Mouse (Mus musculus) limb, embryonic 11.5 days (tissue): Measurements from ENCODE around the gene Gpn3. TPM values are rescaled to one million over a fixed set of nuclear protein-coding genes. Genes with fewer than 3 reads are reported as not detected.
A peak's percentile ranks its signal among the peaks of the same experiment; 100 is the strongest.

Experiments
- ATAC-seq: fragments of 200-750 bp; cut with Nextera tagmentation; 2 replicates; pipeline ENCODE4 v1.8.0; 2017; ENCODE audit warnings: low read depth; ENCODE audit not compliant: insufficient number of reproducible peaks, low FRiP score, low TSS enrichment
- DNase-seq: peaks from one replicate; pipeline ENCODE4 v3.0.0-alpha.2; 2015; ENCODE audit warnings: low spot score
- H3K27ac ChIP-seq: fragments of 300-500 bp; sonication (generic); replicated peaks from 2 replicates; pipeline ENCODE4 v1.5.1; 2014; ENCODE audit warnings: low read depth, mild to moderate bottlenecking, low read length
- H3K27me3 ChIP-seq: fragments of 300-500 bp; sonication (generic); 2 replicates; pipeline ENCODE4 v1.6.1; 2014; ENCODE audit warnings: mild to moderate bottlenecking, low read length, mixed read lengths; ENCODE audit not compliant: control insufficient read depth, insufficient read depth
- H3K36me3 ChIP-seq: fragments of 300-500 bp; sonication (generic); 2 replicates; pipeline ENCODE4 v1.6.1; 2014; ENCODE audit warnings: mild to moderate bottlenecking, low read length, moderate library complexity, mixed read lengths; ENCODE audit not compliant: control insufficient read depth, insufficient read depth
- H3K4me1 ChIP-seq: fragments of 300-500 bp; sonication (generic); 2 replicates; pipeline ENCODE4 v1.6.1; 2014; ENCODE audit warnings: low read length, mixed read lengths; ENCODE audit not compliant: control insufficient read depth, insufficient read depth
- H3K4me2 ChIP-seq: fragments of 300-500 bp; sonication (generic); 2 replicates; pipeline ENCODE4 v1.6.1; 2014; ENCODE audit warnings: low read depth, mild to moderate bottlenecking, moderate library complexity; ENCODE audit not compliant: severe bottlenecking
- H3K4me3 ChIP-seq: fragments of 300-500 bp; sonication (generic); 2 replicates; pipeline ENCODE4 v1.5.1; 2014; ENCODE audit warnings: low read depth, low read length
- H3K9ac ChIP-seq: fragments of 300-500 bp; sonication (generic); 2 replicates; pipeline ENCODE4 v1.6.1; 2014; ENCODE audit warnings: mild to moderate bottlenecking, low read length
- H3K9me3 ChIP-seq: fragments of 300-500 bp; sonication (generic); 2 replicates; pipeline ENCODE4 v1.6.1; 2016; ENCODE audit warnings: low read length; ENCODE audit not compliant: control insufficient read depth
- WGBS: fragments of 180-500 bp; shearing (Covaris S2); extraction: QIAGEN DNeasy Blood & Tissue Kit; methylation state at CpG from one replicate; pipeline ENCODE4 v1.1.7; 2014; 5-methylcytosine and 5-hydroxymethylcytosine counted together
- polyA plus RNA-seq: library from polyadenylated mRNA; unstranded; fragments of >200 nt; fragmentation: Nextera tagmentation; extraction: Ambion mirVana; gene quantifications from 2 replicates; pipeline ENCODE4 v1.2.1, GENCODE M21; 2014

Gpn3 gene
- polyA plus RNA-seq, 1 experiment from 2014 or later: 89.3 TPM

DNA sequence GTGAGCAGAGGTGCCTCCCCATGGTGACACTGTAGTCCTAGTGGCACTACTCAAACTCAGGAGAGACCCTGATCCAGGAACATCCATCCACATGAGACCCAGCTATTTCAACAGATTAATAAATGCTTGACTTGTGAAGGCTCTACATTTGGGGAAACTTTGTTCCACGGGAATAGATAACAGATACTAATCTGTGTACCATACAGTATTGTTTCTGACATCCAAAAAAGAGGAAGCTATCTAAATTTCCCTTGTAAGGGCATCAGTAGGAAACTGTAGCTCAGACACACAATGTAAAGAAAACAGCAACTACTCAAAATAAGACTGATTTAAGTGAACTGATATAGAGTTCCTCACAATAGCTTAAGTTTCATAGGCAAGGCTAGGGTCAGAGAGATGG, 28.8 kb upstream of the Gpn3 start:
- Histone ChIP-seq H3K27me3 (no peaks in the 10 kb centered on the region), H3K4me3 (no peak overlapping the region), H3K4me2 (no peak overlapping the region), H3K9me3 (no peaks in the 10 kb centered on the region), H3K9ac (no peak overlapping the region), H3K36me3 (no peaks in the 10 kb centered on the region), H3K27ac (no peak overlapping the region), H3K4me1 (no peaks in the 10 kb centered on the region)
- DNase-seq: no peak
- no peak for ATAC-seq
- WGBS: 89% methylated on average over 1 of the region's 1 CpGs

DNA sequence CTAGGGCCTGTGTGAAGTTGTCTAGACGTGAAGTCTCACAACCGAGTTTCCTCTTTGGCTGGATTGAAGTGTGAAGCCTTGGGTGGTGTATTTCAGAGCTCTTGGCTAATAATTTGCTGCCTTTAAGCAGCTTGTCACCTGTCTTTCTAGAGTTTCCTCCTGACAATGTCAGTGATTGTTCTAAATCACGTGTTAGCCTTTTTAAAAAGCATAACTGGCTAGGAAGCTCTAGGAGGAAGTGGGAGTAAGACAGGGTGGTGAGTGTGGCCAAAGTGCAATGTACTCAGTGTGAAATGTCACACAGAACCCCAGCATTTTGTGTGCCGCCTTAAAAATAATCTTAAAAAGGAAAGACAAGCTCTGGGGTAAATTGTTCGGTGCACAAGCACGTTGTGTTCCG, 27.9 kb upstream of the Gpn3 start:
- Histone ChIP-seq H3K36me3 (no peaks in the 10 kb centered on the region), H3K9ac (no peak overlapping the region), H3K27ac (no peak overlapping the region), H3K9me3 (no peaks in the 10 kb centered on the region), H3K4me1 (no peaks in the 10 kb centered on the region), H3K27me3 (no peaks in the 10 kb centered on the region), H3K4me2 (no peak overlapping the region), H3K4me3 (no peak overlapping the region)
- 62% methylated on average over 7 of the region's 7 CpGs for WGBS
- no peak for DNase-seq
- no peak for ATAC-seq

DNA sequence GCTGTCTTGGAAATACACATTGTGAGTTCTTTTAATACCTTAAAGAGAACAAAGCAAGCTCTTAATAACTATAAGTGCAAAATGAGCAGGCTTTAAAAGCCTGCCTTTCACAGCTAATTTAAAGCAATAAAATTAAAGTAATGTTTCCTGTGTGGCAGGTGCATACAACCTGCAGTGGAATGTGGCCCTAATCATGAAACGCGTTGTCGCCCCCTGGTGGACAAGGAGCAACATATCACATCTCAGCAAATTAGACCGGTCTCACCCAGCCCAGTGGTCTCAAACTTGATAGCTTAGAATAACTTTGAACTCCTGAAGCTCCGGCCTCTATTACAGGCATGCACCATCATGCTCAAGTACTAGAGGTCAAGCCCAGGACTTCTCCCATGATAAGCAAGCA, 27.4 kb upstream of the Gpn3 start:
- DNase-seq (peak; percentile 89), ATAC-seq (no peak)
- Histone ChIP-seq H3K27ac (no peak overlapping the region), H3K4me1 (no peaks in the 10 kb centered on the region), H3K36me3 (no peaks in the 10 kb centered on the region), H3K4me2 (no peak overlapping the region), H3K4me3 (no peak overlapping the region), H3K9me3 (no peaks in the 10 kb centered on the region), H3K9ac (no peak overlapping the region), H3K27me3 (no peaks in the 10 kb centered on the region)
- 10% methylated on average over 5 of the region's 5 CpGs for WGBS

DNA sequence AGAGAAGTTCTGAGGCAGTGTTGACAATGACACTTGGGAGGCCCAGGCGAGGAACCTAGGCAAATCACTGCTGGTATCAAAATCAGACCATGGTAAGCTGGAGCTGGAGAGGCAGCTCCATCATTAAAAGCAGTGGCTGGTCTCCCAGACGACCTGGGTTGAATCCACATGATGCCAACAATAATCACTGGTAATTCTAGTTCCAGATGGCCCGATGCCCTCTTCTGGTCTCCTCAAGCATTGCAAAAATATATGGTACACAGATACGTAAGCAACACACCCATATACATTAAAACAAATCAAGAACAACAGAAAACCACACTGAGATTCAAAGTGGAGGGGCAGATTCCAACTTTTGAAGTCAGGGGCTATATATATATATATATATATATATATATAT, 25.9 kb upstream of the Gpn3 start:
- H3K4me3 ChIP-seq: no peak overlapping the region
- WGBS: 78% methylated on average over 4 of the region's 4 CpGs

DNA sequence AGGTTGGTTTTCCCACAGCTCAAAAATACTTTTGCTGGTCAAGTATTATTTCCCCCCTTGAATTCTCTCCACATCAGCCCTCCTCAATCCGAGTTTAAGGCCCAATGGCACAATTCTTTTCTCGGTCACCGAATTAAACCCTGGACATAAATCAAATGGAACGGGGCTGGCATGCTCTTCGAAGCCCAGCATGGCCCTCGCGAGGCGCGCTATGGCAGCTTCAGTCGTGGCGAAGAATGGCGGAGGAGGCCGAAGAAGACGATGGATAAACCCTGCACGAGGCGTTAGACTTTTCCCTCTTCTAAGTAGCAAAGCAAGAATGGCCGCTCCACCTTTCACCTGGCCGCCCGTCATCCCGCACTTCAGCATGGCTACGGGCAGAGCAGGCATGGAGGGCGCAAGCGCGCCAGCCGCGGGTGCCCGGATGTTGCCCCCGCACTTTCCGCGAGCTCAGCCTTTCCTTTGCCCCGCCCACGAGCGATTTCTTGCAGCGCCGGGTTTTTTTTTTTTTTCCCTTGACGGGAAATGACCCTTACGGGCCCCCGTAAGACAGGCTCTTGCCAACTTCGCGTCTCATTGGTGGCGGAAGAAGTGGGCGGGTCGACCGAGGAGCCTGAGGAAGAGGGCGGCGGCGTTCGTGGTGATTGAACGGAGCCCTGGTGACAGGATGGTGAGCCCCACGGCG, 17.7 kb upstream of the Gpn3 start, which contains the start of the genes Rad9b and Vps29:
Gene Rad9b (minus strand): TSS at position 427 of the 685 bp plus-strand sequence.
Gene Vps29 (plus strand): TSS at position 563 of the 685 bp plus-strand sequence.
- H3K36me3 ChIP-seq: no peaks in the 10 kb centered on the region
- peak within 1 kb of the TSS; percentile 65 for H3K4me3 ChIP-seq
- no peaks in the 10 kb centered on the region for H3K27me3 ChIP-seq
- DNase-seq: peak; percentile 100
- no peaks in the 10 kb centered on the region for H3K9me3 ChIP-seq
- H3K27ac ChIP-seq: no peak within 1 kb of the TSS
- H3K4me1 ChIP-seq: no peaks in the 10 kb centered on the region
- peak; percentile 86 for ATAC-seq
- peak within 1 kb of the TSS; percentile 53 for H3K9ac ChIP-seq
- WGBS: 1% methylated on average over 51 of the region's 51 CpGs
- H3K4me2 ChIP-seq: peak within 1 kb of the TSS; percentile 82

More for the DNA sequence above, 25.9 kb upstream of the Gpn3 start:
- Histone ChIP-seq H3K27me3 (no peaks in the 10 kb centered on the region), H3K9me3 (no peaks in the 10 kb centered on the region), H3K4me2 (no peak overlapping the region), H3K9ac (no peak overlapping the region), H3K4me1 (no peaks in the 10 kb centered on the region), H3K36me3 (no peaks in the 10 kb centered on the region), H3K27ac (no peak overlapping the region)
- no peak for ATAC-seq
- no peak for DNase-seq

DNA sequence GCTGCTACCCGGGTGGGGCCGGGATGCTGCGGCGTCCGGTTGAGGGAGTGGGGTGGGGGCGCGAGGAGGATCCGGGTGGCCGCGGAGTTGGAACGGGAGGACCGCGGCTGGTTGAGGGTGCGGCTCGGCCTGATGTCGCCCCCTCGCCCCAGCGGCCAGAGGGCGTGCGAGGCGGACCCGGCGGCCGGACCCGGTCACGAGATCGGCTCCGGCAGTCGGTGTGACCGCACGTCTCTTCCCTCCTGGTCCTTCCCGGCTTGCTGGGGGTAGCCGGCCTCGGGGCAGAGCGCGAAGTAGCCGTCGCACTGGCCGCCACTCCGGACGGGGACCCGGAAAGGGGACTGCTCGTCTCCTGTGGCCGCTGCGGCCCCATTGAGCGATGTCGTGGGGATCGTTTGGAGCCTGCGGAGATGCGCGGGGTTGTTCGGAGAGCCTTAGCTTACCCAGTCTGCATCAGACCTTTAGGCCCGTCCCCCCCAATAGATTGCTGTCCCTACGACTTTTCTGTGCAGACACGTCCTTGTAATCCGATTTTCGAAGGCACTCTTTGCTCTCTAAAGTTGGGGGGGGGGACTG, 17.1 kb upstream of the Gpn3 start:
- Histone ChIP-seq H3K4me1 (no peaks in the 10 kb centered on the region), H3K9me3 (no peaks in the 10 kb centered on the region), H3K27ac (no peak overlapping the region), H3K36me3 (no peaks in the 10 kb centered on the region), H3K27me3 (no peaks in the 10 kb centered on the region), H3K4me2 (peak overlapping the region; percentile 82), H3K4me3 (peak overlapping the region; percentile 65), H3K9ac (peak overlapping the region; percentile 47)
- WGBS: under 1% methylated on average over 54 of the region's 57 CpGs
- DNase-seq (no peak), ATAC-seq (peak; percentile 56)

DNA sequence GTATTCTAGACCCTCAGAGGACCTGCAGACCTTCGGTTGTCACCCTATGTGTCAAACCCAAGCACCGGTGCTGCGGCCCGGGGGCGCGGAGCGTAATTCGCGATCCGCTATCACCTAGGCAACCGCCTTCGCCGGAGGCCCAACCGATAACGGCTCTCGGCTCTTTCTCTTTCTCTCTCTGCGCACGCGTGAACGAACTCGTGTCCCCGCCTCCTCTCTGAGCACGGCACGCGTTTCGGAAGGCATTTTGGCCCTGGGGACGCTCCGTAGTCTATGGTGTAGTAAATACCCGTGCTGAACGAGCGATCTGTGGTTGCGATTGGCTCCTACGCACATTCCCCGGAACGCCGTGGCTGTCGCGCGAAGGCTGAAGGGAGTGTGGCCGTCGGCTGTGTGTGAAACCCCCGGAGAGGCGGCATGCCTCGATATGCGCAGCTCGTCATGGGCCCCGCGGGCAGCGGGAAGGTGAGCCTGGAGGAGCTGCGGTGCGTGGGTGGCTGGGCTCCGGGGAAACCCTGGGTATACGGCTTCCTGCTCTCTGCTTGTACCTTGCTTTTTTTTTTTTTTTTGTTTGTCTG, 605 bp downstream of the Gpn3 start, which contains the start of gene Fam216a:
Gene Fam216a (minus strand): TSS at position 173 of the 578 bp plus-strand sequence.
- under 1% methylated on average over 53 of the region's 53 CpGs for WGBS
- H3K4me3 ChIP-seq: peak within 1 kb of the TSS; percentile 64

DNA sequence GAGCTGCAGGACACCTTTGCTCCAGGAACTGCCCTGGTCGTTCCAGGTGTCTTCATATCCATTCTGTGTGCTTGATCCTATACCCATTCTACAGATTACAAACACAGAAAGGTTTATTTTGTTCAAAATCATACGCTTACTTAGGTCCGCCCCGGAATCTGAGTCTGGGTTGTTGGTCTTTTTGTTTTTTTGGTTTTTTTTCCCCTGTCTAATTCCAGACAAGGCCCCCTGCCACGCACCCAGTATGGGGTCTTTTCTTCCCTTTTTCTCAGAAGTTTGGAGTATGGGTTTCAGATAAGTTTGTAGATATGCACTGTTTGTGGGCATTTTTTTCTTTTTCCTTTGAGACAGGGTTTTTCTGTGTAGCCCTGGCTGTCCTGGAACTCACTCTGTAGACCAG, 1.2 kb downstream of the Gpn3 start:
- no peak for DNase-seq
- ATAC-seq: no peak
- no peaks in the 10 kb centered on the region for H3K27me3 ChIP-seq
- no peaks in the 10 kb centered on the region for H3K4me1 ChIP-seq
- peak overlapping the region; percentile 58 for H3K9ac ChIP-seq
- no peaks in the 10 kb centered on the region for H3K9me3 ChIP-seq
- WGBS: 8% methylated on average over 5 of the region's 5 CpGs
- peak overlapping the region; percentile 30 for H3K4me2 ChIP-seq
- H3K36me3 ChIP-seq: peaks cover 7% of the 10 kb centered on the region; the same call in 1 of the 2 replicates
- peak overlapping the region; percentile 64 for H3K4me3 ChIP-seq
- no peak overlapping the region for H3K27ac ChIP-seq

More for the DNA sequence above, 605 bp downstream of the Gpn3 start, which contains the start of gene Fam216a:
- Histone ChIP-seq H3K27me3 (no peaks in the 10 kb centered on the region), H3K9me3 (no peaks in the 10 kb centered on the region), H3K36me3 (peaks cover 10% of the 10 kb centered on the region; the same call in 1 of the 2 replicates), H3K4me2 (peak within 1 kb of the TSS; percentile 65), H3K27ac (peak within 1 kb of the TSS; percentile 94), H3K9ac (peak within 1 kb of the TSS; percentile 69), H3K4me1 (no peaks in the 10 kb centered on the region)
- ATAC-seq: peak; percentile 91
- peak; percentile 100 for DNase-seq
